Mouse (Mus musculus): ENCODE data around the gene Mgst2. TPM values are rescaled to one million over a fixed set of nuclear protein-coding genes. Genes with fewer than 3 reads are reported as not detected.
A peak's percentile ranks its signal among the peaks of the same experiment; 100 is the strongest.

The Mgst2 gene
- polyA plus RNA-seq, 1 experiment from 2014 or later = 0.09 TPM

GRCm38 (mm10) chr3:51700731-51701280 is 40.6 kb downstream of the Mgst2 start:
- peak overlapping the region; percentile 19; the same call in 1 of the 2 replicates for H3K27ac ChIP-seq (ENCODE audit: low read depth, low read length)
- H3K36me3 ChIP-seq (ENCODE audit: control insufficient read depth, insufficient read depth, low read length) = no peaks in the 10 kb centered on the region
- no peak for DNase-seq (ENCODE audit: low spot score)
- no peak for ATAC-seq (ENCODE audit: low FRiP score)
- peak overlapping the region; percentile 29 for H3K9ac ChIP-seq (ENCODE audit: low read depth, low read length)
- no peaks in the 10 kb centered on the region for H3K27me3 ChIP-seq (ENCODE audit: control insufficient read depth, insufficient read depth, low read length)
- H3K9me3 ChIP-seq (ENCODE audit: control insufficient read depth, low read length) = no peaks in the 10 kb centered on the region
- H3K4me3 ChIP-seq (ENCODE audit: low read depth, low read length) = no peak overlapping the region
- H3K4me1 ChIP-seq (replicated peaks; ENCODE audit: control insufficient read depth, insufficient read depth, low read length) = peaks cover 11% of the 10 kb centered on the region
- peak overlapping the region; percentile 41 for H3K4me2 ChIP-seq (replicated peaks; ENCODE audit: low read depth, low read length)
- WGBS = 40% methylated on average over 15 of the region's 15 CpGs

GRCm38 (mm10) chr3:51701281-51701751 is 41.2 kb downstream of the Mgst2 start:
- peak overlapping the region; percentile 93 for H3K27ac ChIP-seq (ENCODE audit: low read depth, low read length)
- H3K4me3 ChIP-seq (ENCODE audit: low read depth, low read length) = peak overlapping the region; percentile 13
- H3K36me3 ChIP-seq (ENCODE audit: control insufficient read depth, insufficient read depth, low read length) = no peaks in the 10 kb centered on the region
- H3K27me3 ChIP-seq (ENCODE audit: control insufficient read depth, insufficient read depth, low read length) = no peaks in the 10 kb centered on the region
- H3K9ac ChIP-seq (ENCODE audit: low read depth, low read length) = peak overlapping the region; percentile 62
- DNase-seq (ENCODE audit: low spot score) (peak; percentile 95), ATAC-seq (ENCODE audit: low FRiP score) (peak; percentile 97)
- no peaks in the 10 kb centered on the region for H3K9me3 ChIP-seq (ENCODE audit: control insufficient read depth, low read length)
- peak overlapping the region; percentile 41 for H3K4me2 ChIP-seq (replicated peaks; ENCODE audit: low read depth, low read length)
- H3K4me1 ChIP-seq (replicated peaks; ENCODE audit: control insufficient read depth, insufficient read depth, low read length) = peaks cover 11% of the 10 kb centered on the region
- WGBS = 0% methylated on average over 27 of the region's 27 CpGs

GRCm38 (mm10) chr3:51701950-51702349 is 41.8 kb downstream of the Mgst2 start:
- WGBS = 2% methylated on average over 13 of the region's 13 CpGs
- peak; percentile 87 for ATAC-seq (ENCODE audit: low FRiP score)

GRCm38 (mm10) chr3:51702701-51703286 is 42.6 kb downstream of the Mgst2 start:
- no peak overlapping the region for H3K4me2 ChIP-seq (replicated peaks; ENCODE audit: low read depth, low read length)
- peak; percentile 31 for DNase-seq (ENCODE audit: low spot score)

More at GRCm38 (mm10) chr3:51701950-51702349, 41.8 kb downstream of the Mgst2 start:
- H3K4me1 ChIP-seq (replicated peaks; ENCODE audit: control insufficient read depth, insufficient read depth, low read length) = peaks cover 11% of the 10 kb centered on the region
- peak; percentile 67 for DNase-seq (ENCODE audit: low spot score)
- H3K36me3 ChIP-seq (ENCODE audit: control insufficient read depth, insufficient read depth, low read length) = no peaks in the 10 kb centered on the region
- H3K9me3 ChIP-seq (ENCODE audit: control insufficient read depth, low read length) = no peaks in the 10 kb centered on the region
- peak overlapping the region; percentile 13 for H3K4me3 ChIP-seq (ENCODE audit: low read depth, low read length)
- H3K27ac ChIP-seq (ENCODE audit: low read depth, low read length) = peak overlapping the region; percentile 93
- H3K4me2 ChIP-seq (replicated peaks; ENCODE audit: low read depth, low read length) = peak overlapping the region; percentile 41
- peak overlapping the region; percentile 62 for H3K9ac ChIP-seq (ENCODE audit: low read depth, low read length)
- H3K27me3 ChIP-seq (ENCODE audit: control insufficient read depth, insufficient read depth, low read length) = no peaks in the 10 kb centered on the region

GRCm38 (mm10) chr3:51703478-51703877 is 43.3 kb downstream of the Mgst2 start:
- no peak overlapping the region for H3K4me3 ChIP-seq (ENCODE audit: low read depth, low read length)
- no peak overlapping the region for H3K9ac ChIP-seq (ENCODE audit: low read depth, low read length)
- ATAC-seq (ENCODE audit: low FRiP score) = no peak
- peaks cover 11% of the 10 kb centered on the region for H3K4me1 ChIP-seq (replicated peaks; ENCODE audit: control insufficient read depth, insufficient read depth, low read length)
- 78% methylated on average over 8 of the region's 8 CpGs for WGBS
- no peak for DNase-seq (ENCODE audit: low spot score)
- H3K27me3 ChIP-seq (ENCODE audit: control insufficient read depth, insufficient read depth, low read length) = no peaks in the 10 kb centered on the region
- H3K4me2 ChIP-seq (replicated peaks; ENCODE audit: low read depth, low read length) = no peak overlapping the region
- H3K9me3 ChIP-seq (ENCODE audit: control insufficient read depth, low read length) = no peaks in the 10 kb centered on the region
- H3K36me3 ChIP-seq (ENCODE audit: control insufficient read depth, insufficient read depth, low read length) = no peaks in the 10 kb centered on the region
- no peak overlapping the region for H3K27ac ChIP-seq (ENCODE audit: low read depth, low read length)

More at GRCm38 (mm10) chr3:51702701-51703286, 42.6 kb downstream of the Mgst2 start:
- Histone ChIP-seq H3K4me1 (replicated peaks; ENCODE audit: control insufficient read depth, insufficient read depth, low read length) (peaks cover 11% of the 10 kb centered on the region), H3K4me3 (ENCODE audit: low read depth, low read length) (no peak overlapping the region), H3K27me3 (ENCODE audit: control insufficient read depth, insufficient read depth, low read length) (no peaks in the 10 kb centered on the region), H3K36me3 (ENCODE audit: control insufficient read depth, insufficient read depth, low read length) (no peaks in the 10 kb centered on the region), H3K9me3 (ENCODE audit: control insufficient read depth, low read length) (no peaks in the 10 kb centered on the region), H3K27ac (ENCODE audit: low read depth, low read length) (peak overlapping the region; percentile 93), H3K9ac (ENCODE audit: low read depth, low read length) (0 out of 2 replicates have a peak overlapping the region, but pooled peaks have one; percentile 20)
- ATAC-seq (ENCODE audit: low FRiP score) = no peak
- WGBS = 69% methylated on average over 8 of the region's 8 CpGs

GRCm38 (mm10) chr3:51705220-51705619 is 45.1 kb downstream of the Mgst2 start:
- Histone ChIP-seq H3K36me3 (ENCODE audit: control insufficient read depth, insufficient read depth, low read length) (no peaks in the 10 kb centered on the region), H3K4me3 (ENCODE audit: low read depth, low read length) (no peak overlapping the region), H3K4me1 (replicated peaks; ENCODE audit: control insufficient read depth, insufficient read depth, low read length) (peaks cover 10% of the 10 kb centered on the region), H3K27ac (ENCODE audit: low read depth, low read length) (no peak overlapping the region), H3K9ac (ENCODE audit: low read depth, low read length) (no peak overlapping the region), H3K27me3 (ENCODE audit: control insufficient read depth, insufficient read depth, low read length) (no peaks in the 10 kb centered on the region), H3K4me2 (replicated peaks; ENCODE audit: low read depth, low read length) (no peak overlapping the region), H3K9me3 (ENCODE audit: control insufficient read depth, low read length) (no peaks in the 10 kb centered on the region)
- 85% methylated on average over 7 of the region's 7 CpGs for WGBS
- DNase-seq (ENCODE audit: low spot score) (peak; percentile 44), ATAC-seq (ENCODE audit: low FRiP score) (no peak)

- Histone ChIP-seq H3K9me3 (ENCODE audit: control insufficient read depth, low read length) (no peaks in the 10 kb centered on the region), H3K4me1 (replicated peaks; ENCODE audit: control insufficient read depth, insufficient read depth, low read length) (no peaks in the 10 kb centered on the region), H3K9ac (ENCODE audit: low read depth, low read length) (no peak overlapping the region), H3K4me2 (replicated peaks; ENCODE audit: low read depth, low read length) (no peak overlapping the region), H3K27ac (ENCODE audit: low read depth, low read length) (no peak overlapping the region), H3K27me3 (ENCODE audit: control insufficient read depth, insufficient read depth, low read length) (no peaks in the 10 kb centered on the region), H3K4me3 (ENCODE audit: low read depth, low read length) (no peak overlapping the region), H3K36me3 (ENCODE audit: control insufficient read depth, insufficient read depth, low read length) (no peaks in the 10 kb centered on the region)
- no peak for ATAC-seq (ENCODE audit: low FRiP score)
- 85% methylated on average over 1 of the region's 1 CpGs for WGBS
- DNase-seq (ENCODE audit: low spot score) = no peak
Measured at GRCm38 (mm10) chr3:51708375-51708745, 48.2 kb downstream of the Mgst2 start.

- Histone ChIP-seq H3K27ac (ENCODE audit: low read depth, low read length) (no peak overlapping the region), H3K9ac (ENCODE audit: low read depth, low read length) (no peak overlapping the region), H3K4me3 (ENCODE audit: low read depth, low read length) (no peak overlapping the region), H3K4me2 (replicated peaks; ENCODE audit: low read depth, low read length) (no peak overlapping the region), H3K9me3 (ENCODE audit: control insufficient read depth, low read length) (no peaks in the 10 kb centered on the region), H3K27me3 (ENCODE audit: control insufficient read depth, insufficient read depth, low read length) (no peaks in the 10 kb centered on the region), H3K36me3 (ENCODE audit: control insufficient read depth, insufficient read depth, low read length) (no peaks in the 10 kb centered on the region), H3K4me1 (replicated peaks; ENCODE audit: control insufficient read depth, insufficient read depth, low read length) (no peaks in the 10 kb centered on the region)
- WGBS = 71% methylated on average over 21 of the region's 21 CpGs
- peak; percentile 72 for ATAC-seq (ENCODE audit: low FRiP score)
- DNase-seq (ENCODE audit: low spot score) = peak; percentile 49
Measured at GRCm38 (mm10) chr3:51708746-51709411, 48.7 kb downstream of the Mgst2 start.
